Mouse (Mus musculus) megakaryocyte, embryonic 14.5 days (primary cell): ENCODE data around the gene Gzmm.

Experiments
- FLI1 ChIP-seq: IDR thresholded peaks from 2 replicates; pipeline ENCODE4 v1.6.1; 2012; ENCODE audit warnings: low read length, inconsistent platforms, mixed read lengths
- GATA1 ChIP-seq: IDR thresholded peaks from 3 replicates; pipeline ENCODE4 v1.6.1; 2012; ENCODE audit warnings: mixed read lengths, low read length, inconsistent platforms, borderline replicate concordance

DNA sequence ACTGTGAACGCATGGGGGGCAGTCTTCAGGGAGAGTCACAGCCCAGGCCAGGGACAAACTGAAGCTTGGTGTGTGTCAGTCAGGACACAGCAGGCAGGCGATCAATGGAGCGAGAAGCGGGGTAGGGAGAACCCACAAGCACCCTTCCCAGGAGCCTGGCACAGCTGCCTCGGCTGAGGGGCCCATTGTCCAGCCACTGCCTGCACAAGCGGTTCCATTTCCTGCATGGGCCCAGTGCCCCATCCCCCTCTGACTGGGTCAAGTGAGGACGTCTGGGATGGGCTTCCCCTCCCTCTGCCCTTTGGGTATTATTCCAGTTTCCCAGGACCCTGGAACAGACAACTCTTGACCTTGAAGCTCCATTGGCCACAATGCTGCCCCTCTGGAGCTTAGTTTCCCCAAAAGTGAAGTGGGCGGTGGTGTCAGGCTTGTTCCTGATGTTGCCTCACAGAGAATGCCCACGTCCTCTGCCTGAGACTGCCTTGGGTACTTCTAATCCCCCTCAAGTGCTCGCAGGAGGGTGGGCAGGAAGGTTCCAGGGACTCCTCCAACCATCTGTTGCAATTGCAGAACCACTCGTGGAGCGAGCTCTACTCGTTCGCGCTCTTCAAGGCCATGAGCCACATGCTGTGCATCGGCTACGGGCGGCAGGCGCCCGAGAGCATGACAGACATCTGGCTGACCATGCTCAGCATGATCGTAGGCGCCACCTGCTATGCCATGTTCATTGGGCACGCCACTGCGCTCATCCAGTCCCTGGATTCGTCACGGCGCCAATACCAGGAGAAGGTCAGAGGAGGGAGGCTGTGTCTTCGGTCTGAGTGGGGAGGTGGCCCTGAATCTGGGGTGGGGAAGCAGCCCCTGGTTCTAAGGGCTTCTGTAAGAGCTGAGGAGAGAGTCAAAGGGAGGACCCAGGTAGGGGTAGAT, 39.8 kb downstream of the Gzmm start:
- TF ChIP-seq GATA1 (no peak), FLI1 (no peak)
